Mouse (Mus musculus): ENCODE results near the gene Rnf40. TPM values are rescaled to one million over a fixed set of nuclear protein-coding genes. Genes with fewer than 3 reads are reported as not detected.
A peak's percentile ranks its signal among the peaks of the same experiment; 100 is the strongest.
"Not testable (repeated sequence)": the region's sequence is repeated elsewhere in the genome, so short reads cannot be mapped to it uniquely, and the experiment has no call there.

Gene Rnf40
- polyA plus RNA-seq, 1 experiment from 2014 or later: 67.3 TPM

DNA sequence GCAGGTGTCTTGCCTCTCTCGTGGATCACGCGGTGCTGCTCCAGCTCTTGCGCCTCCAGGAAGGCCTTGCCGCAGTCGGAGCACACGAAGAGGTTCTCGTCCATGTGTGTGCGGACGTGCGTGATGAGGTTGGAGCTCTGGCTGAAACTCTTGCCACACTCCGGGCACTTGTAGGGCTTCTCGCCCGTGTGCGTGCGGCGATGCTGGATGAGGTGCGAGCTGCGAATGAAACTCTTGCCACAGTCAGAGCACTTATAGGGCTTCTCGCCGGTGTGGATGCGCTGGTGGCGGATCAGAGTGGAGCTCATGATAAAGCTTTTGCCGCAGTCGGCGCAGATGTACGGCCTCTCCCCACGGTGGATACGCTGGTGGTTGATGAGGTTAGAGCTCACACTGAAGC lies 22.4 kb downstream of the Rnf40 start:
- Histone ChIP-seq H3K27ac (no peak overlapping the region), H3K4me2 (replicated peaks) (no peak overlapping the region), H3K4me1 (peaks cover 12% of the 10 kb centered on the region), H3K4me3 (no peak overlapping the region), H3K9ac (no peak overlapping the region), H3K36me3 (peaks cover 69% of the 10 kb centered on the region), H3K9me3 (replicated peaks) (no peaks in the 10 kb centered on the region), H3K27me3 (no peaks in the 10 kb centered on the region)
- no peak for ATAC-seq (ENCODE audit: low FRiP score)
- 97% methylated on average over 29 of the region's 29 CpGs for WGBS

DNA sequence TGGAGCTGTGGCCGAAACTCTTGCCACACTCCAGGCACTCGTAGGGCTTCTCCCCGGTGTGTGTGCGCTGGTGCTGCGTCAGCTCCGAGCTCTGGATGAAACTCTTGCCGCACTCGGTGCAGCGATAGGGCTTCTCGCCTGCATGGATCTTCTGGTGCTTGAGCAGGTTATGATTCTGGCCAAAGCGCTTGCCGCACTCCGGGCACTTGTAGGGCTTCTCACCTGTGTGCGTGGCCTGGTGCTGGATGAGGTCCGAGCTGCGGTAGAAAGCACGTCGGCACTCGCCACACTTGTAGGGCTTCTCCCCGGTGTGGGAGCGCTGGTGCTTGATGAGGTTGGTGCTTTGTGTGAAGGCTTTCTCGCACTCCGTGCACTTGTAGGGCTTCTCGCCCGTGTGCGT lies 23.0 kb downstream of the Rnf40 start:
- Histone ChIP-seq H3K27ac (no peak overlapping the region), H3K36me3 (peaks cover 64% of the 10 kb centered on the region), H3K9me3 (replicated peaks) (no peaks in the 10 kb centered on the region), H3K4me3 (no peak overlapping the region), H3K9ac (no peak overlapping the region), H3K4me1 (peaks cover 17% of the 10 kb centered on the region), H3K27me3 (no peaks in the 10 kb centered on the region), H3K4me2 (replicated peaks) (no peak overlapping the region)
- no peak for ATAC-seq (ENCODE audit: low FRiP score)
- 96% methylated on average over 26 of the region's 26 CpGs for WGBS

DNA sequence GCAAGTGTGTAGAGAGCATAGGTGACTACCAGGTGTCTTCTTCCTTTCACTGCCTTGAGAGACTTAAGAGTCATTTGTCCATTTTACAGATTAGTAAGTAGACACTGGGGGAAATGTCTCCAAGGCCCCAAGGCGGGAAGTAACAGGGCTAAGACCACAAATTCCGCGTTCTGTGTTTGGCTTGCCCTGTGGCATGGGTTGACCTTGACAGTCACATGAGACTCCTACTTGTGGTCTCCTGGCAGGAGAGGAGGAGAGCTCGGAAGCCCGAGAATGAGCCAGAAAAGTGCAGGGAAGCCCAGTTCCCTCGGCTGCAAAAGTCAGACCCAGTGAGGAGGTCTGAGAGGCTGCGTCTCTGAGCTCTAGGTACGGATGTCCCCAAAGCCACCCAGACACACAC lies 24.9 kb downstream of the Rnf40 start:
- H3K4me3 ChIP-seq: peak overlapping the region; percentile 100
- peaks cover 26% of the 10 kb centered on the region for H3K4me1 ChIP-seq
- H3K36me3 ChIP-seq: peaks cover 44% of the 10 kb centered on the region
- peak overlapping the region; percentile 82 for H3K4me2 ChIP-seq (replicated peaks)
- no peak for ATAC-seq (ENCODE audit: low FRiP score)
- no peaks in the 10 kb centered on the region for H3K9me3 ChIP-seq (replicated peaks)
- WGBS: 79% methylated on average over 8 of the region's 8 CpGs
- H3K9ac ChIP-seq: peak overlapping the region; percentile 98
- no peak overlapping the region for H3K27ac ChIP-seq
- no peaks in the 10 kb centered on the region for H3K27me3 ChIP-seq

DNA sequence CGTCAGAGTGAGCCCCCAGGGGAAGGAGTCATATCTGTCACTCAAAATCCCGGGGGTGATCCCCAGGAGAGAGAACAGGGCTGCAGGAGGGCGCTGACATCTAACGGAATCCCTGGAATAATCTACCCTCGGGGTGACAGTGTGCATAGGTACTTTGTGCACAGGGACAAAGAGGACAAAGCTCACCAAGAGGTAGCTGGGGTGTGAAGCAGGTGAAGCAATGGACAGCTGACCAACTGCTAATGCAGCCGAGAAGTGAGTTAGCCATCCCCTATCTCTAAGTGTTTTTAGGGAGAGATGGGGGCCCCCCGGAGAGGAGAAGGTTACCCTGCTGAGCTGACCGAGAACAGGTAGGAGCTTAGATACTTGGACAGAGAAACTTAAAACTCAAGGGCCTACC lies 25.5 kb downstream of the Rnf40 start:
- no peak for ATAC-seq (ENCODE audit: low FRiP score)
- peak overlapping the region; percentile 87; the same call in 1 of the 2 replicates for H3K27ac ChIP-seq

DNA sequence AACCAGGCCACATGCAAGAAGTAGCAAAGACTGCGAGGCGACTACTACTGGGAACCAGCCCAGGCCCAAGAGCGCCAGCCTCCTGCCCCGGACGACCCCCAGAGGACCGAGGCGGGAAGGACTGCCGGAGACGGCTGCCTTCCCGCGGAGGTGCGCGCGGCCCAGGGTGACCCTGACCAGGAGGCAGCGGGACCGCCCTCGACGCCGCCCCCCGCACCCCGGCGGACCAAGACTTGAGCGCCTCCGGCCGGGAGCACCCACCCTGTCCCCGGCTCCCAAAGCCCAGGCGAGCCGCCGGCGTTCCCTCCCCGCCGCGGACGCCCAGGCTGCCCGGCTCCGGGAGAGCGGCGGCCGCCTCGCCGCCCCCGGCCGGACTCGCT lies 25.9 kb downstream of the Rnf40 start:
- WGBS: 0% methylated on average over 14 of the region's 44 CpGs
- Histone ChIP-seq H3K9ac (peak overlapping the region; percentile 98), H3K4me2 (replicated peaks) (peak overlapping the region; percentile 82), H3K27ac (peak overlapping the region; percentile 87), H3K9me3 (replicated peaks) (no peaks in the 10 kb centered on the region), H3K4me1 (peaks cover 26% of the 10 kb centered on the region), H3K4me3 (peak overlapping the region; percentile 100), H3K36me3 (peaks cover 34% of the 10 kb centered on the region), H3K27me3 (no peaks in the 10 kb centered on the region)
- no peak; the same call in 1 of the 2 replicates for ATAC-seq (ENCODE audit: low FRiP score)

More for the DNA sequence above, 25.5 kb downstream of the Rnf40 start:
- Histone ChIP-seq H3K4me1 (peaks cover 26% of the 10 kb centered on the region), H3K27me3 (no peaks in the 10 kb centered on the region), H3K9ac (peak overlapping the region; percentile 98), H3K9me3 (replicated peaks) (no peaks in the 10 kb centered on the region), H3K4me2 (replicated peaks) (peak overlapping the region; percentile 82), H3K36me3 (peaks cover 39% of the 10 kb centered on the region), H3K4me3 (peak overlapping the region; percentile 100)
- WGBS: 25% methylated on average over 8 of the region's 8 CpGs

DNA sequence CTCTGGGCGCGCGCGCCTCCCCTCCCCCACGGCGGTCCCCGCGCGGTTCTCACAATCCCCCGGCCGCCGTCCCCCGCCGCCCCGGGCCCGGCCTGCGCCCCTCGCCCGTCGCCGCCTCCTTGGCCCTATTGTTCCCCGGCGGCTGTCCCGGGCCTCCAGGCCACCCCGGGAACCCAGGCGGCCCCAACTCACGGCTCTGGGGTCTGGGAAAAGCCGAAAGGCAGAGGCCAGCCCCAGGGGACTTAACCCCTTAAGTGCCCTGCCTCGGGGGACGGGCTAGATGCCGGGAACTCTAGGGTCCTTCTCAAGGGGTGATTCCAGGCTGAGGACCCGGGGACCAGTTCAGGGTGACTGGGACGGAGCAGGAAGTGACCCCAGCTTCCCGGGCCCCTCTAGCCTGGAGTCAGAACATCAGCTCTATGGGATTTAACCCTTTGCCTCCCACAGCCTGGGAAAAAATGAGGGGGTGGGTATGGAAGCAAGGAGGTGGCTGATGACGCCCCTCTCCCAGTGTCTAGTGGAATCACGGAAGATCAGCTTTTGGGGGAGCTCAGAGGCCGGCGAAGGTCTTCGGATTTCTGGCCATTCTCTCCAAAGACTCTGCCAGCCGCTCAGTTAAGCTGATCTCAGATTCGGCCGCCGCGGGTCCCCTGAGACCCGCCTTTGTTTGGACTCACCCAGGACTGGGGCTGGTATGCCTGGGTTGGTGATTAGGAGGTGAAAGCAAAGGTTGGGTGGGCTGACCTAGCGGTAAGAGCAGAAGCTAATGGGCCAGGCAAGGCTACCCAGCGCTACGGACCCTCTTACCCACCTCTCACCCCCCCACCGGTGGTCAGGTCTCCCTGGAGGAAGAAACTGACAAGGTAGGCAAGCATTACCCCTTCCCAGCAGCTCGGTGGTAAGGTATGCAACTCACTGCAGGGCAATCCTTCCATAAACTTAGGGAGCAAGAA lies 26.6 kb downstream of the Rnf40 start, which contains the start of gene Zfp629:
Gene Zfp629, minus strand, starts transcription at position 907 of the 953 bp plus-strand sequence.
- Histone ChIP-seq H3K4me2 (replicated peaks) (peak within 1 kb of the TSS; percentile 82), H3K9me3 (replicated peaks) (no peaks in the 10 kb centered on the region), H3K27me3 (no peaks in the 10 kb centered on the region), H3K4me3 (peak within 1 kb of the TSS; percentile 100), H3K9ac (peak within 1 kb of the TSS; percentile 98), H3K27ac (peak within 1 kb of the TSS; percentile 87), H3K4me1 (peaks cover 26% of the 10 kb centered on the region), H3K36me3 (peaks cover 28% of the 10 kb centered on the region)
- WGBS: under 1% methylated on average over 43 of the region's 50 CpGs
- peak; percentile 94 for ATAC-seq (ENCODE audit: low FRiP score)

DNA sequence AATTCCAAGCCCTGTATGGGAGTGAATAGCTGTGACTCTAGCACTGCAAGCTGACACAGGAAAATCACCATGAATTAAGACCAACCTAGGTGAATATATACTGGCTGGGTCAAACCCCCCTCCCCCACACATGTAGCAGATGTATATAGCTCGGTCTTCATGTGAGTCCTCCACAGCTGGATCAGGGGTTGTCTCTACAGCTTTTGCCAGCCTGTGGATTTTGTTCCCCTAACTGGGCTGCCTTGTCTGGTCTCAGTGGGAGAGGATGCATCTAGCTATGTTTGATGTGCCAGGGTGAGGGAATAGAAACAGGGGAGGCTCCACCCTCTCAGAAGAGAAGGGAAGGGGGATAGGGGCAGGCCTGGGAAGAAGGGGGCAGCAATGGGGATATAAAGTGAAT lies 27.8 kb downstream of the Rnf40 start:
- Histone ChIP-seq H3K4me1 (peaks cover 26% of the 10 kb centered on the region), H3K4me2 (replicated peaks) (peak overlapping the region; percentile 82), H3K27me3 (no peaks in the 10 kb centered on the region), H3K9ac (peak overlapping the region; percentile 32; the same call in 1 of the 2 replicates), H3K9me3 (replicated peaks) (no peaks in the 10 kb centered on the region), H3K36me3 (peaks cover 16% of the 10 kb centered on the region), H3K27ac (no peak overlapping the region), H3K4me3 (peak overlapping the region; percentile 100)
- WGBS: 71% methylated on average over 1 of the region's 1 CpGs
- ATAC-seq (ENCODE audit: low FRiP score): no peak

DNA sequence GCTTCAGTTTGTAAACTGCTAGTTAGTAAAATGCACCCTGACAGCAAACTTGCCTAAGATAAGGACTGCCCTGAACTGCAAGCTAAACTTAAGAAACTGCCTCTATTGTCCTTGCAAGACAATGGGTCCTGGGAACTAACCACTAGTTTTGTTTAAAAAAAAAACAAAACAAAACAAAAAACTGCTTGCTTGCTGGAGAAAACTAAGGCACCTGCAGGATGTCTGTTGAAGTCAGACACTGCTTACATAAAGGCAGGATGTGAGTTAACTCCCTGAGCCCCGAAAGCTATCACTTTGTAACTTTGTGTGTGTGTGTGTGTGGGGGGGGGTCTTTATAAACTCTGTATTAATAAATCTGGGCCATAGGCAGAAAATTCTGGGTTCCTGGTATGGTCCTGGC lies 28.3 kb downstream of the Rnf40 start:
- H3K27me3 ChIP-seq: no peaks in the 10 kb centered on the region
- no peak overlapping the region for H3K9ac ChIP-seq
- H3K4me2 ChIP-seq (replicated peaks): no peak overlapping the region
- H3K36me3 ChIP-seq: peaks cover 11% of the 10 kb centered on the region
- H3K27ac ChIP-seq: no peak overlapping the region
- no peak overlapping the region for H3K4me3 ChIP-seq
- peaks cover 26% of the 10 kb centered on the region for H3K4me1 ChIP-seq
- ATAC-seq (ENCODE audit: low FRiP score): no peak
- 72% methylated on average over 1 of the region's 1 CpGs for WGBS
- H3K9me3 ChIP-seq (replicated peaks): no peaks in the 10 kb centered on the region

DNA sequence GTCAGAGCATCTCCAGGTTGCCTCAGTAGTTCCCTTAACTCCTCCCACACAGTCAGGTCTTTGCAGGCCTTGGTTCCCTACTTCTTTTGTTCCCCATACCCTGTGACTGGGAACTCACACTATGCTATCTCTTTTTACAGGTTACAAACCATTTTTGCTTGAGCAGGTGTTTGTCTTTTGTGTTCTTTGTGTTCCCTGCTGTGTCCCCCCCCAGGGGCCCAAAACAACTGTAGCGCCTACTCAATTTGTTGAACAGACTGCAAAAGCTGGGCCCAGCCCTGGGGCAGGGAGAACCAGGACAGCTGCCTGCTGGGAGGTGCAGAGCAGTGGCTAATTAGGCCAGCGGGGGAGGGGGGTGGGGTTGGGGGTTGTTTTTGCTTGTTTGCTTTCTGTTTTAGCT lies 29.4 kb downstream of the Rnf40 start:
- no peak overlapping the region for H3K27ac ChIP-seq
- peaks cover 26% of the 10 kb centered on the region for H3K4me1 ChIP-seq
- H3K4me3 ChIP-seq: no peak overlapping the region
- no peaks in the 10 kb centered on the region for H3K9me3 ChIP-seq (replicated peaks)
- no peak overlapping the region for H3K4me2 ChIP-seq (replicated peaks)
- H3K9ac ChIP-seq: no peak overlapping the region
- WGBS: 40% methylated on average over 2 of the region's 2 CpGs
- no peak for ATAC-seq (ENCODE audit: low FRiP score)
- no peaks in the 10 kb centered on the region for H3K36me3 ChIP-seq
- H3K27me3 ChIP-seq: no peaks in the 10 kb centered on the region

DNA sequence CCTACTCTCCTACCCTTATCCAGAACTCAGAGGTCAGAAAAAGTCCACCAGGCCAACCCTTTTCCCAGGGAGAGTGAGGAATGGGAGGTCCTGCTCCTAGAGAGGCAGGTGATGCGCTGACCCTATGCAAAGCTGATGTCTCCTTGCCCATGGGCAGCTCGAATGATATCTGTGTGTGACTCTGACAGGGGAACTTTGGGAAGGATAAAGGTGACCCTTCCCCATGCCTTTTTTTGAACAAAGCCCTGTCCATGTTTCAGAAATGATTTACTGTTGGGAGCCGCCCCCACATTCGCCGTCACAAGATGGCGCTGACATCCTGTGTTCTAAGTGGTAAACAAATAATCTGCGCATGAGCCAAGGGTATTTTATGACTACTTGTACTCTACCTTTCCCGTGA lies 29.8 kb downstream of the Rnf40 start:
- H3K4me2 ChIP-seq (replicated peaks); ATAC-seq (ENCODE audit: low FRiP score); H3K27ac ChIP-seq; H3K9ac ChIP-seq; H3K27me3 ChIP-seq; H3K4me3 ChIP-seq; H3K36me3 ChIP-seq; H3K9me3 ChIP-seq (replicated peaks): not testable (repeated sequence)
- WGBS: 83% methylated on average over 7 of the region's 8 CpGs
- H3K4me1 ChIP-seq: peaks cover 26% of the 10 kb centered on the region

DNA sequence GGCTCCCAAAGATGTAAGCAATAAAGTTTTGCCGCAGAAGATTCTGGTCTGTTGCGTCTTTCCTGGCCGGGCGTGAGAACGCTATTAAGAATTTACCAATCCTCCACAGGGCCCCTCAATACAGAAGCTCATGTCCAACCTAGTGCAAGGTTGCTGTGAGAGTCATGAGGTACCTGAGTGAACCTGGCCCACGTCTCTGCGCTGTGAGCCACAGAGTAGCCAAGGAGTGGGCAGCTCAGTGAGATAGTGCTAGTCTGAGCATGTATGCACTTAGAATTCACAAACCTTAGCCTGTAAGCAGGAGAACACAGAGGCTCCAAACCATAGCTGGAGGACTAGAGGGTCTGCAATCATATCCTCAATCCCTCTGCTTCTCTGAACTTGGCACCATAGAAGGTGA lies 37.5 kb downstream of the Rnf40 start:
- Histone ChIP-seq H3K4me3 (no peak overlapping the region), H3K9ac (no peak overlapping the region), H3K4me2 (replicated peaks) (no peak overlapping the region), H3K27ac (no peak overlapping the region), H3K36me3 (no peaks in the 10 kb centered on the region), H3K27me3 (no peaks in the 10 kb centered on the region), H3K9me3 (replicated peaks) (no peaks in the 10 kb centered on the region), H3K4me1 (no peaks in the 10 kb centered on the region)
- 96% methylated on average over 7 of the region's 7 CpGs for WGBS
- ATAC-seq (ENCODE audit: low FRiP score): no peak

DNA sequence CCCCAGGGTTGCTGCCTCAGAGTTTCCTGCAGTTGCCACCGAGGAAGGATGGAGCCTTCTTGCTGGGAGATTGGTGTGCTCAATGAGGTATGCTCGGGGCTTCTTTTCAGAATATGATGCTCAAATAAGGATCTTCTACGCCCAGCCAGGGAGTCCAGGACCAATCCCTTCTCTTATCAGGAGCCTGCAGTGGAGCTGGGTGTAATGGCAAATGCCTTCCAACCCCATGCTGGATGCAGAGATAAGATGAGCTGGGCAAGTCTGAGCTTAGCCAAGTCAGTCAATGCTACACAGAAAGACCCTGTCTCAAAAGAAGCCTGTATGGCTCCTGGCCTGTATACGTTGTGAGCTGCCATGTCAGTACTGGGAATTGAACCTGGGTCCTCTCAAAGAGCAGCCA lies 37.9 kb downstream of the Rnf40 start:
- H3K9ac ChIP-seq: no peak overlapping the region
- WGBS: 93% methylated on average over 4 of the region's 4 CpGs
- H3K27me3 ChIP-seq: no peaks in the 10 kb centered on the region
- H3K4me2 ChIP-seq (replicated peaks): no peak overlapping the region
- no peak overlapping the region for H3K4me3 ChIP-seq
- no peaks in the 10 kb centered on the region for H3K9me3 ChIP-seq (replicated peaks)
- H3K36me3 ChIP-seq: no peaks in the 10 kb centered on the region
- no peaks in the 10 kb centered on the region for H3K4me1 ChIP-seq
- ATAC-seq (ENCODE audit: low FRiP score): no peak
- H3K27ac ChIP-seq: no peak overlapping the region

DNA sequence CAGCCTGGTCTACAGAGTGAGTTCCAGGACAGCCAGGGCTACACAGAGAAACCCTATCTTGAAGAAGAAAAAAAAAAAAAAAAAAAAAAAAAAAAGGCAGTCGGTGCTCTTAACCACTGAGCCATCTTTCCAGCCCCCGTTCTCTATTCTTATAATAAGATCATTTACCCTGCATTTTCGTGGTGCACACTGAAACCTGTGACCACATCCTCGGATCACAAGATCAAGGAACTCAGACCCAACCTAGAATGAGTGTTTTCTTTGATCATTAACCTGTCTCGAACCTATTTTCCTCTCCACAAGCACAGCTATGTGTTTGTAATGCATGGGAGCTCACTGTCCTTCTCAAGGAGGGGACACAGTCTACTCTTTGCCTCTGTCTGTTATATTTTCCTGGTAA lies 40.1 kb downstream of the Rnf40 start:
- H3K9me3 ChIP-seq (replicated peaks): no peaks in the 10 kb centered on the region
- ATAC-seq (ENCODE audit: low FRiP score): no peak
- no peaks in the 10 kb centered on the region for H3K27me3 ChIP-seq
- no peaks in the 10 kb centered on the region for H3K4me1 ChIP-seq
- no peak overlapping the region for H3K9ac ChIP-seq
- H3K4me2 ChIP-seq (replicated peaks): no peak overlapping the region
- 86% methylated on average over 5 of the region's 5 CpGs for WGBS
- H3K36me3 ChIP-seq: no peaks in the 10 kb centered on the region
- H3K4me3 ChIP-seq: no peak overlapping the region
- H3K27ac ChIP-seq: no peak overlapping the region

All from hindbrain, embryonic 12.5 days (tissue).